Mouse (Mus musculus) kidney, adult 2 months (tissue): ENCODE data around the gene Slc52a3.

Source experiments
- CTCF ChIP-seq: fragments of 200-500 bp; conservative IDR thresholded peaks from 2 replicates; pipeline ENCODE4 v1.5.1; 2011; ENCODE audit warnings: low read depth, mild to moderate bottlenecking, control low read depth, low read length, moderate library complexity, mixed read lengths; ENCODE audit not compliant: insufficient read depth, insufficient read length
- POLR2A ChIP-seq: fragments of 200-500 bp; IDR thresholded peaks from one replicate; pipeline ENCODE4 v1.6.1; 2011; ENCODE audit warnings: low read depth, low read length, control low read depth

DNA sequence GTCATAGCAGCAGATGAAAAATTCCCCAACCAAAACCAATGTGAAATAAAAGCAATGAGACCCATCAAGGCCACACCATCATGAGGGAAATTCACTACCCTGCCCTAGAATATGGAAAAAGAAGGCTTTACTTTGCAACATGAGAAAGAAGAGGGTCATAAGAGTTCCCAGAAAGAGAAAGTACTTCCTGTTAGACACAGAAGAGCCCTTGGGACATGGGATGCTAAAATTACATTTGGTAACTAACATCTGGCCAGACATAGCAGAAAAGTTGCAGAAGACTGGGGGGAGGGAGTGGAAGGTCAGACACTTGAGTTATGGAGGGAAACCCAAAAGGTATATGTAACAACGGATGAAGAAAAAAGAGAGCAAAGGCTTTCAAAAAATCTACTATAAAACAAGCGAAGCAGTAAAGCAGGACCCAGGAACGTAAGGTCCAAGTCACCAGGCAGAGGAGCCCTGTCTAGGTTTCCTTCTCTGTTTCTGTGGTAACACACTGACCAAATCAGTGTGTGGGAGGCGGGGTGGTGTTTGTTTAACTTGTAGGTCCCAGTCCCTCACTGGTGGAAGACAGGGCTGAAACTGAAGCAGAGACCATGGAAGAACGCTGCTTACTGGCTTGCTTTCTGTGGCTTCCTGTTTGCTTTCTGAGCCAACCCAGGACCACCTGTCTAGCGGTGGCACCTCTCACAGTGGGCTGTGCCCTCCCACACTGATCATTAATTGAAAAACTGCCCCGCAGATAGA lies 10.7 kb upstream of the Slc52a3 start:
- TF ChIP-seq POLR2A (no peak), CTCF (no peak)
